Mouse (Mus musculus) embryo, embryonic 10.5 days (tissue): ENCODE measurements around the gene Eif2ak2.

Experiments used
- DNase-seq: peaks from one replicate; pipeline ENCODE4 v3.0.0-alpha.2; 2015; ENCODE audit warnings: low spot score

The Eif2ak2 gene

DNA sequence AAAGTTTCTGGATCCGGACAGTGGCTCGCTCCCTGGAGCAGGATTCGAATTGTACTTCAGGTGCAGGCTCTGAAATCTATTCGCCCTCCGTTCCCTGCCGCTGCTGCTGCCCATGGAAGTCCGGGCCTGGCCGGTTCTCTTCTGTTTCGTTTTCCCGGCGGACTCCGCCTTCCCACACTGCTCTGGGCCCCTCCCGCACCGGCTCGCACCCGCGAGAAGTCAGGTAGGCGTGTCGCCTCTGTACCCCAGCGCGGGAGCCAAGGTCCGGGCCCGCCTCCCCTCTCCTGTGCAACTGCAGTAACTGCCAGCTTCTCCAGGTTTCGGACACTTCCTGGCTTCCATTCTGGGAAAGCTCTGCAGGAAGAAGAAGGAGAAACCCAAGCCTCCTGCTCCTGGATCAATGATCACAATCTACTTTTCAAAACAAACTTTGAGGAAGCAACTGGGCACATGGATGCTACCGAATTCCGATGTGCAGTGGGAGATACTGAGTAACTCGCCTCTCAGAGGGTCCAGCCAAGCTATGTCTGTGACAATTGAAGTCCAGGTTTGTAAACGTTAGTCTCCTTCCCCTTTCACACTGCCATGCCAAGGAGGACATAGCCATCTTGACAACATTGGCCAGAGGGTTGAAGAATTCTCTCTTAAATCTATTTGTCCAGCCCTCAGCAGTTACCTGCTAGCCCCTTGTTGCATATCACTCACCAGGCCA is at the start of gene Eif2ak2:
Gene Eif2ak2 (minus strand): TSS at position 173 of the 712 bp plus-strand sequence.
- DNase-seq: peak; percentile 84

DNA sequence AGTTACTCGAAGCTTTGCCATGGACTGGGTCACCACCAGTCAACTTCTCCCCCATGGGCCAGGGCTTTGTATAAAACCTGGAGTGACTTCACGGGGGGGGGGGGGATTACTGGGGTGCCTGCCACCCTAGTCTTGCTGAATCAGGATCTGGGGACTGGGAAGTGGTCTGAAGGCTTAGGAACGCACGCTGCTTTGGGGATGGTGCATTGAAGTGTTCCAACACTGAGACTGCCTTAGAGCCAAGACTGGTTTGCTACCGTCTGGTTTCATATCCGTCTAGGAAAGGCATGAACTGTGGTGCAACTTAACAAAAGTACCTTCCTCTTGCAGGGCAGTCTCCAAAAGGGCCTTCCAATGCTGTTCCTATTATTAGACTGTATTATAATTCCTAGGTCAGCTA is 35.3 kb upstream of the Eif2ak2 start:
- DNase-seq: no peak

DNA sequence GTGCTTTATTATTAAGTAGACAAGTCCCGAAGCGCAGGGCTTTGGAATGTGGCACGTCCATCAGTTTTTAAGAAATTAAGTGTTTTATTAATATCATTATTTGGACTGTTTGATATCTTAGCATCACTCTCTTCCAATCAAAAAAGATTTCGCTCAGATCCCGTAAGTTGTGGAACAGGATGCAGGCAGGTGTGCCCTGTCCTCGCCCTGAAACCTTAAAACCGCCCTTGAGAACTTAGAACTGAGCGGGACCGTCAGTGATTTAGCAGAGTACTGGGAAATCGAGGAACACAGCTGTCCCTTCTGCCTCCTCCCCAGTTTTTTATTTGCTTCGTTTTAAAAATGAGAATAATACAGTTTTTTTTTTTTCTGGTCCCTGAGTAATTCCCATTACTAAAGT is 34.5 kb upstream of the Eif2ak2 start:
- no peak for DNase-seq

DNA sequence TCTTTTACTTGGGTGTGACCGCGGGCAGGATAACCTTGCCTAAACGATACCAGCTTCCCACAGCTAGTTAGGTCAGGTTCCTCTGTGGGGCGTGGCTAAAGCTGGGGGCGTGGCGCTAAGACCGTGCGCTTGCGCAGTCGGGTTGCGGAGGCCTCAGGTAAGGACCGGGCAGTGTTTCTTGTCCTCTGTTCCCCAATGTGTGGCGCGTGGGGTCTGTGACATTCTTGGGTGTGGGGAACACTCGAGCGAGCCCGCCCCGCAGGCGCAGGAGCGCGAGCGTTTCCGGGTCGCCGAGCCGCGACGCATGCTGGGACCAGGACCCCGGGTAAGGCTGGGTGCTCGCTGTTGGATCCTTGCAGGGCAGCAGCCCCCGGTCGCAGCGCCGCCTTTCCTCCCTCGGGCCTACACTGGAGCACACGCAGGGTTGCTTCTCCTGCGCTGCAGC is 34.0 kb upstream of the Eif2ak2 start, which contains the start of gene Cebpzos:
Gene Cebpzos (plus strand): TSS at position 132 of the 445 bp plus-strand sequence.
- peak; percentile 92 for DNase-seq

DNA sequence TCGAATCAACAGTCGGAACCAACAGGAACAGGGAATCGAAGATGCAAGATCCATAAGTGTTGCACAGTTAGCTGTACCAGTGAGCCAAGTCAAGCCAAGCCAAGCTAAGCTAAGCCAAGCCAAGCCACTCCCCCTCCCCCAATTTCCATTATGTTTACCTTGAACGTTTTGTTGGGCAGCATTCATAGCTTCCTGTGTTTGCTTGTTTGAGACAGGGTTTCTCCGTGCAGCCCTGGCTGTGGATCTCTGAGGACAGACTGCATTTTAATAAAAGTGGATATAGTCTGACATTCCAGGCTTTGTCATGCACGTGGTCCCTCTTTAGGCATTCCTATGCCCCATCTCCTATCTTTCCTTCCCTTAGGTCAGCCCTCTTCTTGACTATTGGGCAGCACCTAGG is 33.4 kb upstream of the Eif2ak2 start:
- peak; percentile 36 for DNase-seq

DNA sequence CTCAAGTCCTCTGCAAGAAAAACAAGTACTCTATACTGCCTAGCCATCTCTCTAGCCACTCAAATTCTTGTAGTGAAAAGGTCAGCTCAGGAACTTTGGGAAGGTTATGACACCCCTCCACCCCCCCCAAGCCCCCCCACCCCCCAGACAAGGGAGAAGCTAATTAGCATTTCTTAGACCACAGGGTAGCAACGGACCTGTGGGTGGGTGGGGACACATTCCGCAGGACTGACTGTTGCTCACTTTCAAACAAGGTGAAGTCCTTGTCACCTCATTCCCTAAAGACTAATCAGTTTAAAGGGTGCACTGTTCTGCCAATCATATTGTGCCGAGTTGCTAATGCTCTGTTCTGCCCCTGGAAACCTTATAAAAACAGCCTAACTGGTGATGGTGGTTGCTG is 31.5 kb upstream of the Eif2ak2 start:
- DNase-seq: no peak

DNA sequence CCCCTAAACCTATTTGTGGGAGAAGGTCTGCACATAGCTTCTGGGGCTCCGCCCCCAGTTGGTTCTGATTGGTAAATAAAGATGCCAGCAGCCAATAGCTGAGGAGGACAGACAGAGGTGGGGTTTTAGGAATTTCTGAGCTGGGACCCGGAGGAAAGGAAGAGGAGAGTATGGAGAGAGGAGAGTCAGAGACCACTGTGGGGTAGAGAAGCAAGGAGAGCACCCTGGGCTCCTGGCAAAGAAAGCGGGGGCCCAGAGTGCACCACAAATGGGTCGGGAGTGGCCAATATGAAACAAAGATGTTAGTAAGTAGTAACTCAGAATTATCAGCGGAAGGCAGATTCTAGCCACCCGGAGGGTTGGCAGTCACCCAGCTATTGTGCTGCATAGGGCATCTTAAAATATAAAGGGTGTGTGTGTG is 30.5 kb upstream of the Eif2ak2 start:
- peak; percentile 71 for DNase-seq

DNA sequence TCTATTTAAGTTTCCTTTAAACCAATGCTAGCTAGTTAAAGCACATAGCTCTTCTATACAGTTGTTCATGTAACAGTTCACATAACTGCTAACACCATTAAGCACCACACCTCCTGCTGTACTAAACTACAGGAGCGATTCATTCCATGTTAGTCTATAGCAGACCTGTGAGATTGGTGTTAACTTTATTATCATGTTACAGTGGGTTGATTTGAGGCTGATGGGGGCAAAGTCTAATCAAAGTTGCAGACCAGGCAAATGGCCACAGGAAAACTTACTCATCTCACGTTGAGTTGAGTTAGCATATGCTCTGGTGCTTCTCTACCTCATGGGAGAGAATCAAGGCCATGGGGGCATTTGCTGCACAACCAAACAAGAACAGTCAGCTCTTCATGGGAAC is 27.0 kb upstream of the Eif2ak2 start:
- DNase-seq: no peak

DNA sequence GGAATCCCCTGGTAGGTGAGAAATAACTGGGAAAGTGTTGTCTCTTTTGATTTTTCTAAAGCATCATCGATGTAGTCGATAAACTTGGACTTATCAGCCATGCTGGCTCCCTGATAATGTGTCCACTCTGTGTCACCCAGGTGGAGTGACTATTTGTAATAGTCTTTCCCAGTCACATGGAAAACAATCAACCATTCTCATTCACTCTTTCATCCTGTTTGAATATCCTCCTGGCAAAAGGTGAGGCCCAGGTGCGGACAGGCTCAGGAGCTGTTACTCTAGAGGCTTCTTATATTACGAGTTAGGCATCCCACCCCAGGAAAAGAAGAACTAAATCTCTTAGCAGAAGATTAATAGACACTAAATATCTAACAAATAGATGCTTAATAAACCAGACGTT is 24.5 kb upstream of the Eif2ak2 start, which contains the start of gene Sult6b1:
Gene Sult6b1 (minus strand): TSS at position 101 of the 400 bp plus-strand sequence.
- no peak for DNase-seq

DNA sequence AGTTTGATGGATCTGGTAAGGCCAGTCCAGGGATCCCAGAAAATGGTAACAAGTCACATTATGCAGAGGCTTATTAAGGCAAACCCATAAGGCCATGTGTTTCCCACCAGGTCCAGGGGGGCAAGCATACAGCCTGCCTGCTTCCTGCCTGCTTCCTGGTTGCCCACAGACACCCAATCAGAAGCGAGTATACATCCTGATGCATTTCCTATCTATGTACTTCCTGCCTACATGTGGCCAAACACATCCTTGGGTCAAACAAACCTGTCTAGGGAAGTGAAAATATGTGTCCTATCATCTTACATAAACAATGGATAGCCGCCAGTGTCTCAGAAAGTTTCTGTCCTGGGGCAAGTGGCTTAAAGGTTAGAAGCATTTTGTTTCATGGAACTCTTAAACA is 20.8 kb upstream of the Eif2ak2 start:
- DNase-seq: no peak

DNA sequence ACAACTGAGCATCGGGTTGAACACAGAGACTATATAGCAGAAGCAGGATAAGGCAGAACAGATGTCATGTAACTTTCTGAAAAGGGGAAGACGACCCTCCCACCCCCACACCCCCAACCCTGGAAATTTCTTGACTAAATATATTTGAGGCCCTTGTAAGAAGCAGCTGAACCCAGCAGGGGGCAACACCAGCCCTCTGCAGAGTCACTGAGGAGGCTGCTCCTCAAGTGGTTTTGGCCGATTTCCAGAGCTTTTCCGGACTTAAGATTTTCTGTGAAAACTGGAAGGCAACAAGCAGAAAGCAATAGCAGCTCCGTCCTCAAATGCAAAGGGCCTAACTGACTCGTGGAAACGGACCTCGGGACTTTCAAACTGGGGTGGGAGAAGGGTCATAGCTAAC is 13.0 kb upstream of the Eif2ak2 start:
- peak; percentile 56 for DNase-seq

DNA sequence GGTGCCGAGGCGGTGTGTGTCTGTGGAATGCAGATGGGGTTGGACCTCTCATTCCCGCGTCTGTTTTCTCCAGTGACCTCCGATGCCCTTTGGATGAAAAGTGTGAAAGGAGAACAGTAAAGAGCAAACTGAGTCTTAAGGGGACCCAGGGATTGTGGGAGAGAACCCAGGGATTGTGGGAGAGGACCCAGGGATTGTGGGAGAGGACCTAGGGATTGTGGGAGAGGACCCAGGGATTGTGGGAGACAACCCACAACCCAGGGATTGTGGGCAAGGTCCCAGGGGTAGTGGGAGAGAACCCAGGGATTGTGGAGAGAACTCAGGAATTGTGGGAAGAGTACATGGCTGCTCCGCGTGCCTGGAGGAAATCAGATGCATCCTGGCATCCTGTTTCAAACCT is 12.6 kb upstream of the Eif2ak2 start:
- DNase-seq: no peak

DNA sequence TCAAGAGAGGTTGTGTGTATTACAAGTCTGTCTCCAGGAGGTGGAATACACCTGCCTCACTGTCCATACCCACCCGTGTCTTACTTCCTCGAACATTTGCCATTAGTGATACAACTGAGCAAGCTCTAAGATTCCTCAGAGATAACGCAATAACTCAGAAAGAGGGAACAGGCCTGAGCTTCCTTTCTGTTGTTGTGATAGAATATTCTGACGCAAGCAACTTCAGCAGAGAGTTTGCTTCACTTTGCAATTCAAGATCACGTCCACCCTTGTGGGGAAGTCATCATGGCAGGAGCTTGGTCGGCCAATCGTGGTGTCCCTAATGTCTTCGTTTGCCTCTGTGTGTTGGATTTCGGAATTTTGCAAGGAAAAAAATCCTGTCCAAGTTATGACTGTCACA is 8.6 kb upstream of the Eif2ak2 start:
- no peak for DNase-seq

DNA sequence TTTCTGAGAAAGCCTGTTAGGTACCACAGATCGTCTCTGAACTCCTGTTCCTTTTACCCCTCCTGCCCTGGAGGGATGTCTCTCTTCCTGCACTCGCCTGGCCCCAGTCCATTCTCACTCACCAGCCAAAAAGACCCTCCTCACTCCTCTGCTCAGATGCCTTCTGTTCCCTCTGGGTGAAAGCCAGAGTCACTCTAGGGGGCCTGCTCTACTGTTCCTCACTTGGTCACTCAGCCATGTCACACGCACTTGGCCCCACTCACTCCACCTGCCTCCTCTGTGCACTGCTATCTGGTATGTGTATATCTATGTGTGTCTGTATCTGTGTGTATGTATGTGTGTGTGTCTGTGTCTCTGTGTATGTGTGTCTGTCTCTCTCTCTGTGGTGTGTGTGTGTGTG is 6.8 kb upstream of the Eif2ak2 start:
- no peak for DNase-seq

DNA sequence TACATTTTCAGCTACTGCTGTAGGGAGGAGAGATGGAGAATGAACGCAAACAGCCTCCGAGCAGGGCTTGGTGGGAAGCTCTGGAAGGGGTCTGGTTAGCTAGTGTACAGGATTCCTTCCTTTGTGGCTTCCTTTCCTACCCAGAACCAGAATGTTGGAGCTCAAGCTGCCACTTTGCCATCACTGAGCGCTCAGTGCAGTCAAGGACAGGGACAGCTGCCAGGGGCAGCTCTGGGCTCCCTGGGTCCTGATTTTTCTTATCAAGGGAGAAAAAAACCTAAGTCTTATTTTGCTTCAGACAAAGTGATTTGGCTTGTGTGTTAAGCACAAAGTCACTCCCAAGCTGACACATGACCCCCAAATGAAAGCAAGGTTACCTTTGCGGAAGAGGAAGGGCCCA is 6.2 kb upstream of the Eif2ak2 start:
- DNase-seq: no peak

DNA sequence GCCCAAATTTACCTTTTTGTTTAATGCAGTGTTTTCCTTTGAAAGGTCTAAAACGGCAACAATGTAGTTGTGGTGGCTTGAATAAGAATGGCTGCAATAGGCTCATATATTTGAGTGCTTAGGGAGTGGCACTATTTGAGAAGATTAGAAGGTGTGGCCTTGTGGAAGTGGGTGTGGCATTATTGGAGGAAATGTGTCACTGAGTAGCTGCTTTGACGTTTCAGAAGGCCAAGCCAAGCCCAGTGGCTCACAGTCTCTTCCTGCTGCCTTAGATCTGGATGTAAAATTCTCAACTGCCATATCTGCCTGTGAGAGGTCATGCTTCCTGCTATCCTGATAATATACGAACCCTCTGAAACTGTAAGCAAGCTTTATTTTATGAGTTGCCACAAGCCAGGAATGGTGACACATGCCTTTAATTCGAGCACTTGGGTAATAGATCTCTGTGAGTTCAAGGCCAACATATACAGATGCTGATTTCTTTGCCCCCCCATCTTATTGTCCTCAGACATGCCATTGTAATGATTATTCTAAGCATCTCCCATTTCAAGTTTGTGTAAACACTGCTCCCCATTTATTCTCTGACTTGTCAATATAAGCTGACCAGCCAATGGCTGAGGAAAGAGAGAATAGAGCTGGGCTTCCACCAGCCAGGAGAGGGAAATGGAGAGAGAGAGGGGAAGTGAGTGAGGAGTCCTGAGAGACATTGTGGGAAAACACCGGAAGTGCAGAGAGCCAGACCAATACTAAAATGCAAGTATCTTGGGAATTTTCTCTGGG is 3.1 kb upstream of the Eif2ak2 start:
- DNase-seq: no peak

DNA sequence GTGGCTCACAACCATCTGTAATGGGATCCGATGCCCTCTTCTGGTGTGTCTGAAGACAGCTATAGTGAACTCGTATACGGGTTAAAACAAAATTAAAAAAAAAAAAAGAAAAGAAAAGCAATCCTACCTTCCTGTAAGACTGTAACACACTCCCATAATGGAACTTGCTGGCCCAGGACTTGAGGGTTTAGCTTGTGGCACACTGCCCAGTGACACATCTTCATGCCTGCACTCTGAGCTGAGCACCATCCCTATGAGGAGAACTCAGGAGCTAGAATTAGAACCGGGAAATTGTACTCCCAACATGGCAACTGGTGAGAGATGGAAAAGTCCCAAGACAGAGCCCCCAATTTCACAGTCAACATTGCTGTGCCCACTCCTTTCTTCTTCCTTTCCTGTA is 918 bp upstream of the Eif2ak2 start:
- no peak for DNase-seq

DNA sequence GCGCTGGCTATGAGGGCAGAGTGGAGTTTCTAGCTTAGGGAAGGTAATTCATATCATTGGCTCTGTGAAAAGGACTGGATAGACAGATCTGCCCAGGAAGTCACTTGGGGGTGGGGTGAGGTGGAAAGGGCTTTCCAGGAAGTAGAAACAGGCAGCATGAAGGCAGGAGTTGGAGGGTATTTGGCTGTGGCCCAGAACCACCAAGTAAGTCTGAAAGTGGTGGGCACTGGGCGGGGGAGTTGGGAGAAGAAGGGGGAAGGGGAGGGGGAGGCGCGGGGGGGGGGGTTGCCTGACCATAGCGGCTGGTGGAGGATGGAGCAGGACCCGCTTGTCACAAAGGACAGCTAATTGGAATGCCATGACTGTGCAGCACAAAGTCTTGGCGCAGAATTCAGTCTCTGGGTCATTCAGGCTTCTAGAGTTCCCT is 482 bp downstream of the Eif2ak2 start:
- DNase-seq: no peak

DNA sequence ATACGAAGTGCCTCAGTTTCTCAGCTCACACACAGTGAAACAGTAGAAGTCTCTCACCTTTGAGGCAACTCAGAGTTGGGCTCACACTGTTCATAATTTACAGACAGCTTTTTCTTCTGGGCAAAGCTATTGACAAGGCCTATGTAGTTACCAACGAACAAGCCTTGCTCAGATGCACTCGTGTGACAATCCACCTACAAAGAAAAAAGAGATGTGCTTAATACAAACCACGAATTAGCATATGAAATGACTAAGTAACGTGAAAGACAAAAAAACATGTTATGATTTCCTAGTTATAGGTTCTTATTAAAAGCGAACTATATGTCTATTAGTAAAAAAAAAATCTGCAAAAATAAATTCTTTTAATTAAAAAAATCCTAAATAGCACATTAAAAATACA is 8.5 kb downstream of the Eif2ak2 start:
- DNase-seq: no peak

DNA sequence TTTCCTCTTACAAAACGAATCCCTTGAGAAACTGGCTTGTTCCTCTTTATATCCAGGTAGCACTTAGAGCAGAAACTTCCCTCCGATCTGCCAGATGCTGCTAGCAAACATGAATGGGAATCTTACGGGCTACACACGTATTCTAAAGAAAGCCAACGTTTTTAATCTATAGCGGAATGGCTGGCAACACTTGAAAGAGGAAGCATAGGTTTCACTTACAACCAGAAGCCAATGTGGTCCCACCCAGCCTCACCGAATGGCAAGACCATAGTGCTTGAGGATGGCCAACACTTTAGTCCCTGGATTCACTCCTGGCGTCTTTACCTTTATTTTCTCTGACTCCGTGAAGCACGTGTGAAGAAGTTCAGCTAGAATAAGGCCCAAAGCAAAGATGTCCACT is 26.1 kb downstream of the Eif2ak2 start:
- DNase-seq: no peak

DNA sequence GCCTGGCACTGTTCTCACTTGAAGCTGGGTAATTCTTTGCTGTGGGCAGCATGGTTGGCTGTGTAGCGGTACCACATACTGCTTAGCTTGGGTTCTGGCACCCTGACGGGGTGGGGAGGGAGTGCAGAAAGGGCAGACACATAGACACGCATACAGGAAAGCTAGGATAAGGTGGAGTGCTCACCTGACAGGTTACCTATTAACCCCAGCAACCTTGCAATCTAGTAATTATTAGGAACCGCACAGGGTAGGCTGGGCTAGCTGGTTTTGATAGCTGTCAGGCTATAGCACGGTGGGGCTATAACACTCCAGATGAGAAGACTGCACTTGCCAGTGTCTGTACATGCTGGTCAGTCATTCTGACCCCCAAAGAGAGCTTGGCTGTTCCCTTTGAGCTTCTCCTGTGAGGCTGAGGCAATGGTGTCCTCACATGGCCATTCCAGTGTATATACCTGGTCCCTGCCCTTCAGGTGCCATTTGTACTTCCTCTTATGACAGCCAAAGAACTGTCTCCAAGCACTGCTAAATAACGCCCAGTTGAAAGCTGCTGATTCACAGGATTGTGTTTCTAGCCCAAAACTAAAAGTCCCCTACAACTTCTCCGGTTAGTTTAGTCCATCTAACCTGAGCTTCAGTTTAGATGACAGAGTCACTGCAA is 40.0 kb downstream of the Eif2ak2 start:
- DNase-seq: no peak

DNA sequence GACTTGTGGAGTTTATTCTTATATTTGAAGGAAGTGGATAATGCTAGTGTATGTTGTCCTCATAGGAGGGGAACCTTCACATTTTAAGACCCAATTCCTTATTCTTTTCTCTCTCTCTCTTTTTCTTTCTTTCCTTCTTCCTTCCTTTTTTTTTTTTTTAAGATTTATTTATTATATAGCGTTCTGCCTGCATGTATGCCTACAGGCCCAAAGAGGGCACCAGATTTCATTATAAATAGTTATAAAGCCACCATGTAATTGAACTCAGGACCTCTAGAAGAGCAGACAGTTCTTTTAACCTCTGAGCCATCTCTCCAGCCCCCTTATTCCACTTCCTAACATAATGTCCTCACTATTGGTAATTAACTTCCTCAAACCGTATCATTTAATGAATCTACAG is 46.3 kb downstream of the Eif2ak2 start:
- peak; percentile 19 for DNase-seq
